Mouse (Mus musculus) brown adipose tissue, adult 24 weeks (tissue): Measurements from ENCODE around the gene Ccdc187. TPM values are rescaled to one million over a fixed set of nuclear protein-coding genes. Genes with fewer than 3 reads are reported as not detected.

Experiments
- H3K27ac ChIP-seq: fragments of 200-500 bp; replicated peaks from 2 replicates; pipeline ENCODE4 v1.5.1; 2012; ENCODE audit warnings: low read depth, mild to moderate bottlenecking, low read length
- H3K4me1 ChIP-seq: fragments of 200-500 bp; 2 replicates; pipeline ENCODE4 v1.6.1; 2012; ENCODE audit warnings: low read length, mixed read lengths; ENCODE audit not compliant: control insufficient read depth, insufficient read depth, insufficient read length
- H3K4me3 ChIP-seq: fragments of 200-500 bp; 2 replicates; pipeline ENCODE4 v1.5.1; 2012; ENCODE audit warnings: low read depth, mild to moderate bottlenecking, low read length, moderate library complexity; ENCODE audit not compliant: insufficient read depth
- polyA plus RNA-seq: library from polyadenylated mRNA; stranded (reverse); fragments of >200 nt; gene quantifications from 2 replicates; pipeline ENCODE4 v1.2.4, GENCODE M21; 2012; ENCODE audit not compliant: missing spikeins, insufficient read depth, insufficient read length

The Ccdc187 gene
- polyA plus RNA-seq, 1 experiment, result not detected

DNA sequence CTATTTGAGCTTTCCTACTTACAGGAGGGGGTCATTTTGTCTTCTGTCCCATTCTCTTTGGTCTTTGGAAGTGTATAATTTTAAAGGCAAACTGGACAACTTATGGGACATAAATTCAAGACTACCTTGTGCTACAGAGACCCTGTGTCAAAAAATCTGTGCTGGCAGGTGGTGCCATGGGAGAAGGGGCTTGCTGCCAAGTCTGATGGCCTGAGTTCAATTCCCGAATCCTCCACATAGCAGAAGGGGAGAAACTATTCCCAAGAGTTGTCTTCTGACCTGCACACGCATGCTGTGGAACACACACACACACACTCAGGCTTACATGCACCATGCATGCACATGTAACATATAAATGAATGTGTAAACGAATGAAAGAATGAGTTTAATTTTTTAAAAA is 12.3 kb upstream of the Ccdc187 start:
- no peak overlapping the region for H3K4me3 ChIP-seq
- no peaks in the 10 kb centered on the region for H3K4me1 ChIP-seq

GRCm38 (mm10) chr2:26305555-26305954 is 11.2 kb upstream of the Ccdc187 start:
- Histone ChIP-seq H3K4me3 (no peak overlapping the region), H3K4me1 (no peaks in the 10 kb centered on the region), H3K27ac (no peak overlapping the region)

More for the DNA sequence above, 12.3 kb upstream of the Ccdc187 start:
- no peak overlapping the region for H3K27ac ChIP-seq

GRCm38 (mm10) chr2:26304711-26305110 is 10.4 kb upstream of the Ccdc187 start:
- Histone ChIP-seq H3K4me3 (no peak overlapping the region), H3K4me1 (no peaks in the 10 kb centered on the region)

DNA sequence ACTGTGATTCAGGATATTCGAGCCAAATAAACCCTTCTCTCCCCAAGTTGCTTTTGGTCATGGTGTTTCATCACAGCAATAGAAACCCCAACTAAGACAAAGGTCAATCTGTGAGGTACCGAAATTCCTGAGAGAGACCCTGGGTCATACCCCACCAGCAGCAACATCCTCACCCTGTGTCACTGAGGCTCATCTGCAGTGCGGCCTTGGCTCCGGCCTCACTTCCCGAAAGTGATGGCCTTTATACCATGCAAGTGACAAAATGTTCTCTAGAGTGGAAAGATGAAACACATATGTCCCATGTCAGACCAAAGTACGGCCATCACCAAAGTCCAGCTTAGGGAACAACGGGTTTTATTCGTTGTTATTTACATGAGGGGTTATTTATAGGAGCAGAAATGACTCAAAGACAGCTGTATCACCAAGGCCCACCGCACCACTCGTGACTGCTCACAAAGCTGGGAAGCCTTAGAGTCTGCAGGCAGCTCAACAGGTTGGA is 7.7 kb upstream of the Ccdc187 start:
- H3K4me3 ChIP-seq, result no peak overlapping the region
- H3K27ac ChIP-seq, result no peak overlapping the region
- no peaks in the 10 kb centered on the region for H3K4me1 ChIP-seq

More at GRCm38 (mm10) chr2:26304711-26305110, 10.4 kb upstream of the Ccdc187 start:
- no peak overlapping the region for H3K27ac ChIP-seq

- H3K4me1 ChIP-seq, result no peaks in the 10 kb centered on the region
- no peak overlapping the region for H3K4me3 ChIP-seq
- H3K27ac ChIP-seq, result no peak overlapping the region
Observed at GRCm38 (mm10) chr2:26300808-26301174, 6.4 kb upstream of the Ccdc187 start.

GRCm38 (mm10) chr2:26300161-26300807 is 5.9 kb upstream of the Ccdc187 start:
- Histone ChIP-seq H3K4me1 (no peaks in the 10 kb centered on the region), H3K4me3 (no peak overlapping the region), H3K27ac (no peak overlapping the region)

DNA sequence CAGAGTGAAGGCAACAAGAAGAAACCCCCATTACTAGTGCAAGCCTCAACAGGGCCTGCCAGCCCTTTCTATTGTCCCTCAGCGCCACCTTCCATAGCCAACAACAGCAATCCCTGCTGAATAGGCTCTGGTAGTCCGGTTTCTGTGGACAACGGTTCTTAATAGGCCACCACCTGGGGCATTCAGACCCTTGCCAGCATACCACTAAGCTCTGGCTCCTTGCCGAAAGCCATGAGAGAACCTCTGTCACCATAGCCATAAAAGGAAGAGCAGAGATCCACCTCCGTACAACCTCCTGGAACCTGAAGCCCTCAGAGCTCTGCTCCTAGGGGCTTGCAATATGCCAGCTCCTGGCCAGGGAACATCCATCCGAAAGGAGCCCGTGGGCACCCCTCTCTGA is 5.0 kb upstream of the Ccdc187 start:
- no peak overlapping the region for H3K27ac ChIP-seq
- no peaks in the 10 kb centered on the region for H3K4me1 ChIP-seq
- H3K4me3 ChIP-seq, result no peak overlapping the region

DNA sequence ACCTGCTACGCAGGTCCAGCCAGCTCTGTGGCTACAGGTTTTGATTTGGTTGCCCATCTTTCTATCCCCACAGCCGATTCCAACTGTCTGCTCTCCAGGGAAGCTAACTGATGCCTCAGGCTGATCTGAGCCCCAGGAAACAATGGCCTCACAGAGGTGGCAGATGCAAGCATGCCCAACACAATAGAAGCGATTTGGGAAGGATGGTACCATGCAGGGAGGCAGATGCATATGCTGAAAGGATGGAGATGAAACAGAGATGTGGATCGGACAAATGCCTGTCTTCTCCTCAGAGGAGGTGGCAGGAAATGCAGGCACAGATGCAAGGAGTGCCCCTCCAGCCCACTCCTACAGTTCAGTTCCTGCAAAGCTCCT is 4.5 kb upstream of the Ccdc187 start:
- H3K27ac ChIP-seq, result no peak overlapping the region

DNA sequence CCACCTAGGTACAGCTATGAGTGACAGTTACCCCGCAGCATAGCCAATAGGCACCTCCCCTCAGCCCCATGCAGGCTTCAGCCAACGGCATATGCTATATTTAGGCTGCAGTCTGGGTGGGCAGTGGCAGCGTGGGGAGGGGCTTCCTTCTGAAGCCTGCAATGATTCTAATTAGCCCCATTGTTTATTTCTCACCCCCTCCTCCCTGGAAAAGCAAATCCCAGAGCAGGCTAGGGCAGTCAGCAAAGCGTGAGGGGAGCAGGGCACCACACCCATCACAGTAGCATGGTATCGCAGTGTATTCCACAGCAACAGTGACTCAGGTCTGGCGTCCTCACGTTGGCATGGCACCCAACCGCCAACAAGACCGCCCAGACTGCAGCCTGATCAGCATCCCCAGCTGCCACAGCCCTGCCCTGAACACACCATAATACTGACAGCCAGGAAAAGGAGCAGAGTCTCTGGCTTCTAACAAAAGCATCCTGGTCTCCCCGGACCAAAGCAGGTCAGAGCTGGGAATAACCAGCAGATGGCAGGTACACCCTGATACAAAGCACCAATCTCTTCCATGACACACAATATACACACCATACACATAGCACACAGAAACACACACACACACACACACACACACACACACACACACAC is 4.0 kb upstream of the Ccdc187 start:
- no peak overlapping the region for H3K27ac ChIP-seq
- H3K4me1 ChIP-seq, result no peaks in the 10 kb centered on the region
- H3K4me3 ChIP-seq, result no peak overlapping the region

More for the DNA sequence above, 4.5 kb upstream of the Ccdc187 start:
- Histone ChIP-seq H3K4me3 (no peak overlapping the region), H3K4me1 (no peaks in the 10 kb centered on the region)

DNA sequence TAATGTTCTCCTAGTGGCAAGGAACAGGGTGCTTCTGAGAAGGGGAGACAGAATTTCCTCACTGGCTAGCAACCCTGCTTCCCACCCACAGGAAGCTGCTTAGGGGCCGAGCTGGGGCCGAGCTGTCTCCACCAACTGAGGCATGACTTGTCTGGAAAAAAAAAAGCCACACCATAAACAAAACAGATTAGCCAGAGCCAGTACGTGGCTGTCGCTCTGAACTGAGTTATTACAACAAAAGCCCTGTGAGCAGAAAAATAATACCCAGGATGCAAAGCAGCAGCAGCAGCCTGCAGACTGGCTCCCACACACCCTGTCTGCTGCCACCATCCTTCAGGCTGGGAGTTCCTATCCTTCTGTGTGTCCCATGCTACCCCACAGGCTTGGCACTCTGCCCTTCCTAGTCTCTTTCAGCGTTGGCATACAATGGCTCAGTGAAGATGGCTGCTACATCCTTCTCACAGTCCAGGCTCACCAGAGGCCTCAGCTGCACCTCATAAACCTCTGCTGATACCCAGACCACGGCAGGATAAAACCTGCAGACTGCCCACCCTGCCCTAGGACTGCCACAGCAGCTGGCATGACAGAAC is 2.3 kb upstream of the Ccdc187 start:
- Histone ChIP-seq H3K4me1 (no peaks in the 10 kb centered on the region), H3K27ac (no peak overlapping the region), H3K4me3 (no peak overlapping the region)

DNA sequence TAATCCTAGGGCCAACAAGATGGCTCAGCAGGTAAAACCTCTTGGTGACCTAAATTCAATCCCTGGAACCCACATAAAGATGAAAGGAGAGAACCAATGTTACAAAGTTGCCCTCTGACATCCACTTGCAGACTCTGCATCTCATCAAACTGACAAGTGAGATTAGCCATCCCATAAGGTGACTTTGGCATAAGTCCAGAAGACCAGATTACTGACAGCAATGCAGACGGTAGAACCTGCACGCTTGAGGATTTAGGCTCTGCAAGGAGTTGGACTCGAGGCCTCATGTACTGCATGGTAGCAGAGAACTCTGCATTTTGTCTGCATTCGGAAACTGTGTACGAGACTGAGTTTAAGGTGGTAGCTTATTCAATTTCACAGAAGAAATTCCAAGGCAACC is 4.2 kb downstream of the Ccdc187 start:
- Histone ChIP-seq H3K4me1 (no peaks in the 10 kb centered on the region), H3K4me3 (no peak overlapping the region), H3K27ac (no peak overlapping the region)

- H3K4me3 ChIP-seq, result no peak overlapping the region
- H3K27ac ChIP-seq, result no peak overlapping the region
- H3K4me1 ChIP-seq, result no peaks in the 10 kb centered on the region
Observed at GRCm38 (mm10) chr2:26286391-26286790, 8.0 kb downstream of the Ccdc187 start.

DNA sequence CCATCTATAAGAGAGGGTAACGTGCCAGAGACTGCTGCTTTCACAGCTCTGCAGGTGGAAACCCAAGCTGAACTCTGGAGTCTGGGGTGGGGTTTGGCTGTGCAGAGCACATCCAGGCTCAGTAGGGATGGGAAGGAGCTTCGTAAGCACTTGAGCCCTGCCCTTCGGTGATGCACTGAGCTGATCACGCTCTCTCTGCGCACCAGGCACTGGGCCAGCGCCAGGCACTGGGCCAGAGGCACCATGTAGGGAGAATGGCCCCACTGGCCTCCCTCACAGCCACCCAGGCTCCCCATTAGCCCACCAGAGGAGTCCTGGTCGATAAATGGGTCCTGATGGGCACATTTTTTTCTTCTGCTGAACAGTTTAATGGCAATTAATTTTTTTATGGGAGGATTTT is 8.6 kb downstream of the Ccdc187 start:
- Histone ChIP-seq H3K4me3 (no peak overlapping the region), H3K27ac (no peak overlapping the region), H3K4me1 (no peaks in the 10 kb centered on the region)

DNA sequence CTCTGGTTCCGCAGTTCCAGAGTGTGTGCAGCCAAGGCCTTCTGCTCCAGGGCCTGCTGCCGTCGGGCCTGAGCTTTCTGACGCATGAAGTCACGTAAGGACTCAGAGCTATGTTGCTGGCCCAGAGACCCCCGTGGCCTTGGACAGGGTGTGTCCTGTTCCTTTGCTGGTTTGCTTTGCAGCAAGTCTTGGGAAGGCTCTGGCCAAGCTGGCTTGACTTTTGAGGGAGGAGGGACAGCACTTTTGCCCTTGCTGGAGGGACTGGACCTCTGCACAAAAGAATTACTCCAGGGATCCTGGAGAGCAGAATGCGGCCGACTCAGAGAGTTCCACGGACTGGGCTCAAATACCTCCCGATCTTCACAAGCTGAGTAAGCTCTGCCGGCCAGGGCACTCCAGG is 13.8 kb downstream of the Ccdc187 start:
- no peak overlapping the region for H3K27ac ChIP-seq
- H3K4me3 ChIP-seq, result no peak overlapping the region
- H3K4me1 ChIP-seq, result no peaks in the 10 kb centered on the region

GRCm38 (mm10) chr2:26279712-26280111 is 14.6 kb downstream of the Ccdc187 start:
- H3K27ac ChIP-seq, result no peak overlapping the region
- no peaks in the 10 kb centered on the region for H3K4me1 ChIP-seq
- no peak overlapping the region for H3K4me3 ChIP-seq

- Histone ChIP-seq H3K4me3 (no peak overlapping the region), H3K4me1 (no peaks in the 10 kb centered on the region), H3K27ac (no peak overlapping the region)
Observed at GRCm38 (mm10) chr2:26273611-26274010, 20.7 kb downstream of the Ccdc187 start.
